Mouse (Mus musculus): ENCODE results near the gene Tjp2. TPM values are rescaled to one million over a fixed set of nuclear protein-coding genes. Genes with fewer than 3 reads are reported as not detected.
A peak's percentile ranks its signal among the peaks of the same experiment; 100 is the strongest.

Gene Tjp2
- polyA plus RNA-seq (2011; ENCODE audit: insufficient read depth, insufficient read length, low replicate concordance, missing spikeins), result 6.8 and 11.4 TPM in 2 replicates

DNA sequence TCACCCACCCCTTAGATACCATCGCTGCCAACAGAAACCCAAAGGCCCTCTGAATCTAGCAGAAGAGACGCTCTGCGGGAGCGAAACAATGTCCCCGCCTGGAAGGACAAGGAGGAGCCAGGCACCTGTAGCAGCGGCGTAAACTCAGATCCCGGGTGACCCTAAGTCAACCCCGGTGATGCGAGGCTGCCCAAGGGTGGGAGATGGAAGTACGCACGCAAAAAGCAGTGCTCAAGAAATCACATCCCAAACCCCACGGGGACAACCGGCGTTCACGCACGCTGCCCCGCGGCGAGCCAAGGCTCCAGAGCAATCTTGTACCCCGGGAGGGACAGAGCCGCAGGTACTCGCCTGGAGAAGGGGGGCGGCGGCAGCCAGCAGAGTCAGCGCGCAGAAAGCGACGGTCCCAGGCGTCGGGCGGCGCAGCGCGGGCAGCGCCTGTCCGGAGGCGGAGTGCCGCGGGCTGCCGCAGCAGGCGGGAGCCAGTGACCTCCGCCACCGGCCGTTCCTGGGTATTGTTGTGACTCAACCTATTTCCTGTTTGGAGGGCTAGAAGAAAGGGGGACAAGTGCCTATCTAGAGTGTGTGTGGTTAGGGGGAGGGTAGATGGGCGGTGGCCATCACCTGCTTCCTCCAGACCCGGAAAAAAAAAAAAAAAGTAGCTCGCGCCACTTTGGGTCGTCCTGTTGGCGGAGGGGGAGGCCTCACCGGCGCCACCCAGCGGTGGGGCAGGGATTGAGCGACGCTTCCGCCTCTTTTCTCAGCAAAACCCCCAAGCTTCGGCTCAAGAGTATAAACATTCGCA, at the start of gene Tjp2:
TSS of gene Tjp2 (minus strand) at position 531 of the 805 bp plus-strand sequence.
- peak within 1 kb of the TSS; percentile 54 for H3K4me3 ChIP-seq (replicated peaks; ENCODE audit: control insufficient read depth, low read depth, low read length)
- WGBS, result 1% methylated on average over 59 of the region's 59 CpGs
- no peak within 1 kb of the TSS; the same call in 1 of the 2 replicates for H3K27ac ChIP-seq (ENCODE audit: control insufficient read depth, insufficient read depth, low read depth, low read length, poor library complexity)
- no peaks in the 10 kb centered on the region for H3K4me1 ChIP-seq (ENCODE audit: control insufficient read depth, insufficient read depth, low read length)
- TF ChIP-seq CTCF (IDR thresholded peaks at IDR 0.05; ENCODE audit: control insufficient read depth, insufficient read depth, low read length) (peak; percentile 50; the same call in 1 of the 2 replicates), POLR2A (IDR thresholded peaks at IDR 0.05; ENCODE audit: borderline replicate concordance, control insufficient read depth, low read depth, low read length) (no peak)

DNA sequence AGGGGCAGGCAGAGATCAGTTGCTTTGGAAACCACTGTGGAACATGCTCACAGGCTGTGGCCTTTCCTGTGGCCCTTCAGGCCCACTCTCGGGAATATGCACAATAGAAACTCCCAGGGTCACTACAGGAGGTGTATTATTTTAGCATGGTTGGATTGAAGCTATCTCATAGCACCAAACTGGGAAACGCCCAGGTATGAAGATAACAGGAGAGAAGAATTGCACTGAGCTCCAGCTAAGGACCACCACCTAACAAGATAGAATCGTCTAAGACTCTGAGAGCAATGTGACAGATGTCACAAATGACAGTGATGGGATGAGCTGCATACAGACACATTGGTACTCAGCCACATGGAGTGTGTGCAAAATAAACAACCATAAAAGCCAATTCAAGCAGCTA, 49.5 kb upstream of the Tjp2 start:
- WGBS, result 65% methylated on average over 3 of the region's 3 CpGs
- H3K27ac ChIP-seq (ENCODE audit: control insufficient read depth, insufficient read depth, low read depth, low read length, poor library complexity), result no peak overlapping the region
- no peak overlapping the region for H3K4me3 ChIP-seq (replicated peaks; ENCODE audit: control insufficient read depth, low read depth, low read length)
- TF ChIP-seq CTCF (IDR thresholded peaks at IDR 0.05; ENCODE audit: control insufficient read depth, insufficient read depth, low read length) (no peak), POLR2A (IDR thresholded peaks at IDR 0.05; ENCODE audit: borderline replicate concordance, control insufficient read depth, low read depth, low read length) (no peak)
- H3K4me1 ChIP-seq (ENCODE audit: control insufficient read depth, insufficient read depth, low read length), result no peaks in the 10 kb centered on the region; the same call in 1 of the 2 replicates

DNA sequence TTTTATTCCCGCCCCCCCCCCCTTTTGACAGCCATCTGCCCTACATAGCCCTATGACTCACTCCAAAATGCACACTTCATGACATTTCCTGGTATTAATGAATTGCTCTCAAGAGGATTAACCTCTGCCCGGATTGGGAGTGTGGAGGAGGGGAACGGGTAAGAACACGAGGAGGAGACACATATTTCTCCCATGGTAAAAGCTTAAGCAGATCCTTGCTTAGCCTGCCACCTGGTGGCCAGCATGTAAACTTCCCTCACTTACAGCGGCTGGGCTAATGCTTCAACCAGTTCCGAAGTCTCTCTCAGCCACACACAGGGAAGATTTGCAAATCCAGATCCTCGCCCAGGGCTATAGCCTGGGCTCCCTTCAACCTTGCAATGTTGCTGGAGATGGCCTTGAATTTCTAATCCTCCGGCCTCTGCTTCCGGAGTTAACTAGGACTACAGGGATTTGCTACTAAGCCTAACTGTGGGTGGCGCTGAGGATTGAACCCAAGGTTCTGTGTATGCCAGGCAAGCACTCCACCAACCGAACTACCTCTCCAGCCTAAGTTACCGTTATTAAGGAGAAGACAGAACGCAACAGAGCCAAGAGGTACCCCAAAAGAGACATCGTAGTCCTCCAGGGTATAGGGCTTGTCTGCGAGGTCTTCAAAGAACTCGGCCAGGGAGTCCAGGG, 47.1 kb upstream of the Tjp2 start:
- TF ChIP-seq POLR2A (IDR thresholded peaks at IDR 0.05; ENCODE audit: borderline replicate concordance, control insufficient read depth, low read depth, low read length), result no peak
- peak; percentile 89 for TF ChIP-seq CTCF (IDR thresholded peaks at IDR 0.05; ENCODE audit: control insufficient read depth, insufficient read depth, low read length)
- WGBS, result 56% methylated on average over 16 of the region's 16 CpGs
- Histone ChIP-seq H3K4me3 (replicated peaks; ENCODE audit: control insufficient read depth, low read depth, low read length) (no peak overlapping the region), H3K4me1 (ENCODE audit: control insufficient read depth, insufficient read depth, low read length) (no peaks in the 10 kb centered on the region), H3K27ac (ENCODE audit: control insufficient read depth, insufficient read depth, low read depth, low read length, poor library complexity) (no peak overlapping the region)

DNA sequence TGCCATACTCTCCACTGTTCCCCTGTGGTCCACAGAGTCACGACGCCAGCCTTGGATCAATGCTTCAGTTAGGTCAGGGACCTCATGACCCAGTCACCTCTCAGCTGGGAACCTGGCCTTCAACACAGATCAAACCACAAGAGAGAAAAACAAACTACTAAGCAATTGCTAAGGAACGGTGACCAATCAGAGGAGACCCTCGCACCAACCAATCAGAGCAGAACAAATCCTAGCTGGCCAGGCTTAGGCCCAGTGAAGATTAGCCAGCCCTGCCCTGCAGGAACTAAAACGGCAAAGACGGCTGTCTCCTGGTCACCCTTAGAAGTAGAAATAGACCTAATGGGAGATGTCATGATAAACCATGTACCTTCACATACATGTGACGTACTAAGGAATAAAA, 46.5 kb upstream of the Tjp2 start:
- Histone ChIP-seq H3K4me1 (ENCODE audit: control insufficient read depth, insufficient read depth, low read length) (no peaks in the 10 kb centered on the region), H3K27ac (ENCODE audit: control insufficient read depth, insufficient read depth, low read depth, low read length, poor library complexity) (no peak overlapping the region)
- 86% methylated on average over 7 of the region's 7 CpGs for WGBS

DNA sequence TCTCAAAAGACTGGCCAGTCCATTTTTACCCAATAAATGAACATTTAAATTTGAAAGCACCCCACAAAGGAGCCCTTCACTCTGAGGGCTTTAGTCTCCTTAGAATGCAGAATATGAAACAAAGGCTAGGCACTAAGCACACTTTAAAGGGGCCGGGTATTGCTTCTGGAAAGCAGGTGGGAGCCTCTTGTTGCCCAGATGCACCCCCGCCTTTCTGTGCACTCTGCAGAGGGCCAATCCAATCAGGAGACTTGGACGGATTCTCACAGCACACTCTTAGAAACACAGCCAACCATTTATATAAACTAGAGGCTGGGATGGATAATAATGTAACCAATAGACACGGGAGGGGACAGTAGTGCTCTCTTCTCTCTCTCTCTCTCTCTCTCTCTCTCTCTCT, 43.7 kb upstream of the Tjp2 start:
- 79% methylated on average over 4 of the region's 4 CpGs for WGBS
- Histone ChIP-seq H3K27ac (ENCODE audit: control insufficient read depth, insufficient read depth, low read depth, low read length, poor library complexity) (no peak overlapping the region), H3K4me3 (replicated peaks; ENCODE audit: control insufficient read depth, low read depth, low read length) (no peak overlapping the region), H3K4me1 (ENCODE audit: control insufficient read depth, insufficient read depth, low read length) (no peaks in the 10 kb centered on the region)
- TF ChIP-seq CTCF (IDR thresholded peaks at IDR 0.05; ENCODE audit: control insufficient read depth, insufficient read depth, low read length) (no peak), POLR2A (IDR thresholded peaks at IDR 0.05; ENCODE audit: borderline replicate concordance, control insufficient read depth, low read depth, low read length) (no peak)

More for the DNA sequence above, 46.5 kb upstream of the Tjp2 start:
- H3K4me3 ChIP-seq (replicated peaks; ENCODE audit: control insufficient read depth, low read depth, low read length), result no peak overlapping the region
- no peak for TF ChIP-seq POLR2A (IDR thresholded peaks at IDR 0.05; ENCODE audit: borderline replicate concordance, control insufficient read depth, low read depth, low read length)
- no peak for TF ChIP-seq CTCF (IDR thresholded peaks at IDR 0.05; ENCODE audit: control insufficient read depth, insufficient read depth, low read length)

DNA sequence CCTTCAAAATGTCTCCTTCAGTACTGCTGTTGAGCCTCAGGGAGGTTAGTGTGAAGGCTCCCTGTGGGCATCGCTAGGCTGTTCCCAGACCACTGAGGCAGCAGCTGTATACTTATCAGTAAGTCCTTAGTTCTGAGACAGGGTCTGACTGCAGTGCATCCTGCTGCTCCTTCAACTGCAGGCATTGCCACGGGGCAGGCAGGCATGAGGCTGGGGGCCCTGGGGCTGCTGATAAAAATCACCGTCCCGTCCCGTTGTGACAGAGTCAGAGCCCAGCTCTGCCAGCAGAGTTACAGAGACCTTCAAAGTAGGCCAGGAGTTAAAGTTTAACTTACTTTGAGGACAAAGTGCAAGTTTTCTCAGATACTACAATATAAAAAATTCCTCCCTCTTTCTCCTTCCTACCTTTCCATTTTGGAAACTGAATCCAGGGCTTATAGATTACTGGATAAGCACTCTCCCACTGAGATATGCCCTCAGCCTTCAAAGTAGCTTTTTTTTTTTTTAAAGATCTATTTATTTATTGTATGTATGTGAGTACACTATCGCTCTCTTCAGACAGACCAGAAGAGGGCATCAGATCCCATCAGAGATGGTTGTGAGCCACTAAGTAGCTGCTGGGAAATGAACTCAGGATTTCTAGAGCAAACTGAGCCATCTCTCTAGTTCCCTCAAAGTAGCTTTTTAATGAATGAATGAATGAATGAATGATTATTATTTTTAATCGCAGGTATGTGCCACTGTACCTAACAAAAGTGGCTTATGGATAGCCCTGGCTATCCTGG, 41.4 kb upstream of the Tjp2 start:
- H3K4me1 ChIP-seq (ENCODE audit: control insufficient read depth, insufficient read depth, low read length), result no peaks in the 10 kb centered on the region
- 87% methylated on average over 7 of the region's 7 CpGs for WGBS
- TF ChIP-seq CTCF (IDR thresholded peaks at IDR 0.05; ENCODE audit: control insufficient read depth, insufficient read depth, low read length) (no peak), POLR2A (IDR thresholded peaks at IDR 0.05; ENCODE audit: borderline replicate concordance, control insufficient read depth, low read depth, low read length) (no peak)
- no peak overlapping the region for H3K27ac ChIP-seq (ENCODE audit: control insufficient read depth, insufficient read depth, low read depth, low read length, poor library complexity)
- no peak overlapping the region for H3K4me3 ChIP-seq (replicated peaks; ENCODE audit: control insufficient read depth, low read depth, low read length)

DNA sequence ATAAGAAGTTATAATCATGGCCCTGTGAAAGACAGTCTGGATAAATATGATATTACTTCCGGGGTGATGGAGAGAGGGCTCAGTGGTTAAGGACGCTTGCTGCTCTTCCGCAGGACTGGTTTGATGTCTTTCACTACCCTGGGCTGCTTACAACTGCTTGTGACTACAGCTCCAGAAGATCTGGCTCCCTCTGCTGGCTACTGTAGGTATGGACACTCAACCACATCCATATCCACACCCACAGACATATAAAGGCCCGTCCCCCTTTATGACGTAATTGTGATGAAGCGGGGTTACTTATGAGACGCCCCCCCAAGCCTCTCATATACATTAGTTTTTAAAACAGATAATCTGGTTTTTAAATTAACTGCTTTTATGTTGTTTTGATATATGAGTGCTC, 40.2 kb upstream of the Tjp2 start:
- TF ChIP-seq CTCF (IDR thresholded peaks at IDR 0.05; ENCODE audit: control insufficient read depth, insufficient read depth, low read length) (peak; percentile 79), POLR2A (IDR thresholded peaks at IDR 0.05; ENCODE audit: borderline replicate concordance, control insufficient read depth, low read depth, low read length) (no peak)
- H3K27ac ChIP-seq (ENCODE audit: control insufficient read depth, insufficient read depth, low read depth, low read length, poor library complexity), result no peak overlapping the region
- H3K4me3 ChIP-seq (replicated peaks; ENCODE audit: control insufficient read depth, low read depth, low read length), result no peak overlapping the region
- no peaks in the 10 kb centered on the region for H3K4me1 ChIP-seq (ENCODE audit: control insufficient read depth, insufficient read depth, low read length)
- 44% methylated on average over 7 of the region's 7 CpGs for WGBS

DNA sequence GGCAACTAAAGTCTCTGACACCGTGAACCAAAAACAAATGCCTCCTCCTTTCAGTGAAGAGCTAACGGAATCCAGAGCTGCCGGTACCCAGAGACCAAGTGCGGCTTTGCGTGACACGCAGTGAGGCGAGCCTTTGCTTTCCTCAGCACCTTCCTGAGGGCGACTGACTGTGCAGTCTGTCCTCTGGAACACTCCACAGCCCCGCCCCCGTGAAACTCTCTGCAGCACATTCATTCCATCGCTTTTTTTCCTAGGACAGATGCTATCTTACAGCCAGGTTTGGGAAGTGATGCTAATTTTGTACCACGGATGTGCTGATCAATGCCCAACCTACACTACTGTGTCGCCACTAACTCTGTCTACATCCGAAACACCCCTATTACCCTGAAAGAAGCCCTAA, 37.9 kb upstream of the Tjp2 start:
- no peak overlapping the region for H3K4me3 ChIP-seq (replicated peaks; ENCODE audit: control insufficient read depth, low read depth, low read length)
- H3K4me1 ChIP-seq (ENCODE audit: control insufficient read depth, insufficient read depth, low read length), result no peaks in the 10 kb centered on the region
- 90% methylated on average over 14 of the region's 14 CpGs for WGBS
- no peak overlapping the region for H3K27ac ChIP-seq (ENCODE audit: control insufficient read depth, insufficient read depth, low read depth, low read length, poor library complexity)
- TF ChIP-seq CTCF (IDR thresholded peaks at IDR 0.05; ENCODE audit: control insufficient read depth, insufficient read depth, low read length) (no peak), POLR2A (IDR thresholded peaks at IDR 0.05; ENCODE audit: borderline replicate concordance, control insufficient read depth, low read depth, low read length) (no peak)

Data from bone marrow, adult 2 months (tissue).